Mouse (Mus musculus) CH12.LX (cell line): ENCODE results near the gene Mansc4.

Experiments used
- BHLHE40 ChIP-seq: IDR thresholded peaks from 2 replicates; pipeline ENCODE4 v1.6.1; 2011; ENCODE audit warnings: mild to moderate bottlenecking, low read depth, low read length, improper control_type of control experiment
- CTCF ChIP-seq, 2 experiments: IDR thresholded peaks in 1 of 2; conservative IDR thresholded peaks in 1 of 2; 2 replicates each; pipeline ENCODE4 v1.5.1; 2011 to 2012; ENCODE audit warnings: low read depth in 2 of 2, low read length in 2 of 2, improper control_type of control experiment in 1 of 2, inconsistent platforms in 1 of 2, mild to moderate bottlenecking in 1 of 2, moderate library complexity in 1 of 2
- E2F4 ChIP-seq: IDR thresholded peaks from 2 replicates; pipeline ENCODE4 v1.6.1; 2011; ENCODE audit warnings: low read depth, low read length, improper control_type of control experiment; ENCODE audit not compliant: insufficient replicate concordance
- ETS1 ChIP-seq: conservative IDR thresholded peaks from 2 replicates; pipeline ENCODE4 v1.6.1; 2012; ENCODE audit warnings: low read depth, mild to moderate bottlenecking, inconsistent platforms, low read length, improper control_type of control experiment, moderate library complexity
- MAX ChIP-seq: IDR thresholded peaks from 2 replicates; pipeline ENCODE4 v1.6.1; 2011; ENCODE audit warnings: low read length, improper control_type of control experiment
- MEF2A ChIP-seq: IDR thresholded peaks from 2 replicates; pipeline ENCODE4 v1.6.1; 2014; ENCODE audit warnings: low read depth, mild to moderate bottlenecking, inconsistent platforms, low read length, improper control_type of control experiment, borderline replicate concordance
- POLR2A ChIP-seq: IDR thresholded peaks from 2 replicates; pipeline ENCODE4 v1.6.1; 2011; ENCODE audit warnings: low read depth, mild to moderate bottlenecking, improper control_type of control experiment, low read length

DNA sequence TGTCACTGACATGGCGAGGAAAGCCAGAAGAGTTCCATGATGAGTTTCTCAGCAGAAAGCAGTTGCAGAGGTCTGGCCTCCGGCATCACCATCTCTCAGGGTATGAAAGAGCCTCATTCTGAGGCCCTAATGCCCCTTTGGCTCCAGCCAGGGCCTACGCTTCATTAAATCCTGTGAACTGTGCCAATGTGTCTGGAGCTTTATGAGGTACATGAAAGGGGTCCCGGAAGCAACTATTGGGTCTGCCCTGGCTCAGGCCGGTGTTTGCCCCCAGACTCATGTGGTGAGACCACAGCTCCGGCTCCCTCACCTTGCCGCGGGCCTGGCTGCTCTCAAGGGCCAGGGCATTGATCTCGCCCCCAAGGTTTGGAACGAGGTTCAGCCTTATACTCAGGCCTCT lies 40.4 kb upstream of the Mansc4 start:
- TF ChIP-seq E2F4 (no peak), POLR2A (no peak), BHLHE40 (no peak), CTCF (conservative IDR thresholded peaks at IDR 0.05 in 1 of 2, IDR thresholded peaks at IDR 0.05 in 1 of 2; ENCODE audit: low read depth in 2 of 2, low read length in 2 of 2) (no peak), ETS1 (no peak), MAX (no peak), MEF2A (no peak)
